Mouse (Mus musculus) lung, postnatal 4 days (tissue): ENCODE results near the gene Uts2r.

ENCODE experiments used
- DNase-seq, 2 experiments: peaks; one replicate each; pipeline ENCODE4 v3.0.0; 2021

Uts2r gene

GRCm38 (mm10) chr11:121173203-121173602, 13.1 kb downstream of the Uts2r start:
- DNase-seq = no peak

GRCm38 (mm10) chr11:121174234-121174633, 14.2 kb downstream of the Uts2r start:
- no peak for DNase-seq

GRCm38 (mm10) chr11:121176285-121177270, 16.5 kb downstream of the Uts2r start:
- peak; percentile 56 to 65 for DNase-seq

- DNase-seq = no peak
These were observed 29.6 kb downstream of the Uts2r start for GRCm38 (mm10) chr11:121189681-121190080.

GRCm38 (mm10) chr11:121192742-121193141, 32.7 kb downstream of the Uts2r start:
- no peak for DNase-seq

- DNase-seq = no peak
These were observed 33.3 kb downstream of the Uts2r start for GRCm38 (mm10) chr11:121193415-121193814.

GRCm38 (mm10) chr11:121198622-121199021, 38.6 kb downstream of the Uts2r start:
- peak in 1 of 2 experiments; percentile 53 for DNase-seq

- no peak for DNase-seq
These were observed 39.8 kb downstream of the Uts2r start for GRCm38 (mm10) chr11:121199851-121200250.

GRCm38 (mm10) chr11:121200781-121201180, 40.7 kb downstream of the Uts2r start:
- no peak for DNase-seq

- peak in 1 of 2 experiments; percentile 42 for DNase-seq
These were observed 41.5 kb downstream of the Uts2r start for GRCm38 (mm10) chr11:121201436-121202198.

GRCm38 (mm10) chr11:121203859-121204160, 43.7 kb downstream of the Uts2r start:
- DNase-seq = no peak

- peak; percentile 97 for DNase-seq
These were observed 44.3 kb downstream of the Uts2r start, which contains the start of the genes Hexdc and Ogfod3 for GRCm38 (mm10) chr11:121204161-121205006. TSS of gene Hexdc (plus strand) at chr11:121204433. TSS of gene Ogfod3 (minus strand) at chr11:121204711.
